Mouse (Mus musculus) testis, adult 2 months (tissue): ENCODE measurements around the gene Rexo4. TPM values are rescaled to one million over a fixed set of nuclear protein-coding genes. Genes with fewer than 3 reads are reported as not detected.

Experiments
- H3K27ac ChIP-seq: fragments of 200-500 bp; 2 replicates; pipeline ENCODE4 v1.5.1; 2012; ENCODE audit warnings: low read depth, low read length; ENCODE audit not compliant: control insufficient read depth, insufficient read depth
- H3K27me3 ChIP-seq: fragments of 200-500 bp; 2 replicates; pipeline ENCODE4 v1.6.1; 2012; ENCODE audit warnings: mild to moderate bottlenecking, low read length, moderate library complexity; ENCODE audit not compliant: control insufficient read depth, insufficient read depth
- H3K36me3 ChIP-seq: fragments of 200-500 bp; 2 replicates; pipeline ENCODE4 v1.6.1; 2012; ENCODE audit warnings: mild to moderate bottlenecking, low read length; ENCODE audit not compliant: control insufficient read depth, insufficient read depth
- H3K4me1 ChIP-seq: fragments of 200-500 bp; 2 replicates; pipeline ENCODE4 v1.6.1; 2012; ENCODE audit warnings: low read length; ENCODE audit not compliant: control insufficient read depth, insufficient read depth
- H3K4me3 ChIP-seq: fragments of 200-500 bp; 2 replicates; pipeline ENCODE4 v1.5.1; 2012; ENCODE audit warnings: low read depth, mild to moderate bottlenecking, low read length, moderate library complexity, mixed read lengths; ENCODE audit not compliant: control insufficient read depth
- CTCF ChIP-seq: fragments of 200-500 bp; IDR thresholded peaks from 2 replicates; pipeline ENCODE4 v1.5.1; 2012; ENCODE audit warnings: low read depth, mild to moderate bottlenecking, inconsistent platforms, low read length, moderate library complexity; ENCODE audit not compliant: control insufficient read depth, insufficient read depth, insufficient replicate concordance
- POLR2A ChIP-seq: fragments of 200-500 bp; IDR thresholded peaks from 2 replicates; pipeline ENCODE4 v1.6.1; 2012; ENCODE audit warnings: low read depth, mild to moderate bottlenecking, inconsistent platforms, low read length, moderate library complexity; ENCODE audit not compliant: control insufficient read depth
- polyA plus RNA-seq: library from polyadenylated mRNA; depleted of rRNA; stranded (reverse); fragments of >200 nt; gene quantifications from 2 replicates; pipeline ENCODE4 v1.2.3, GENCODE M21; 2012

Gene Rexo4
- polyA plus RNA-seq, 1 experiment = 11.8 TPM

- Histone ChIP-seq H3K36me3 (no peaks in the 10 kb centered on the region; the same call in none of the 2 replicates), H3K4me1 (peaks cover 14% of the 10 kb centered on the region)
- TF ChIP-seq CTCF (no peak), POLR2A (peak; percentile 85)
Observed at GRCm38 (mm10) chr2:26915927-26916728, 48.1 kb downstream of the Rexo4 start, which contains the start of the genes Surf2 and Surf1. Surf2 (plus strand) TSS chr2:26916367. Surf1 (minus strand) TSS chr2:26916530.

GRCm38 (mm10) chr2:26914148-26914941 is 49.8 kb downstream of the Rexo4 start:
- TF ChIP-seq CTCF (no peak), POLR2A (no peak)
- H3K4me3 ChIP-seq = no peak overlapping the region
- H3K27ac ChIP-seq = no peak overlapping the region
- H3K36me3 ChIP-seq = no peaks in the 10 kb centered on the region
- no peaks in the 10 kb centered on the region for H3K27me3 ChIP-seq
- peaks cover 15% of the 10 kb centered on the region for H3K4me1 ChIP-seq

More at GRCm38 (mm10) chr2:26915927-26916728, 48.1 kb downstream of the Rexo4 start, which contains the start of the genes Surf2 and Surf1:
- Histone ChIP-seq H3K27ac (peak within 1 kb of the TSS; percentile 71), H3K4me3 (peak within 1 kb of the TSS; percentile 95), H3K27me3 (no peaks in the 10 kb centered on the region)

- TF ChIP-seq CTCF = no peak
- TF ChIP-seq POLR2A = no peak
- no peaks in the 10 kb centered on the region for H3K27me3 ChIP-seq
- H3K27ac ChIP-seq = no peak overlapping the region
- no peak overlapping the region for H3K4me3 ChIP-seq
- no peaks in the 10 kb centered on the region for H3K36me3 ChIP-seq
- peaks cover 15% of the 10 kb centered on the region for H3K4me1 ChIP-seq
Observed at GRCm38 (mm10) chr2:26913416-26914147, 50.6 kb downstream of the Rexo4 start.

DNA sequence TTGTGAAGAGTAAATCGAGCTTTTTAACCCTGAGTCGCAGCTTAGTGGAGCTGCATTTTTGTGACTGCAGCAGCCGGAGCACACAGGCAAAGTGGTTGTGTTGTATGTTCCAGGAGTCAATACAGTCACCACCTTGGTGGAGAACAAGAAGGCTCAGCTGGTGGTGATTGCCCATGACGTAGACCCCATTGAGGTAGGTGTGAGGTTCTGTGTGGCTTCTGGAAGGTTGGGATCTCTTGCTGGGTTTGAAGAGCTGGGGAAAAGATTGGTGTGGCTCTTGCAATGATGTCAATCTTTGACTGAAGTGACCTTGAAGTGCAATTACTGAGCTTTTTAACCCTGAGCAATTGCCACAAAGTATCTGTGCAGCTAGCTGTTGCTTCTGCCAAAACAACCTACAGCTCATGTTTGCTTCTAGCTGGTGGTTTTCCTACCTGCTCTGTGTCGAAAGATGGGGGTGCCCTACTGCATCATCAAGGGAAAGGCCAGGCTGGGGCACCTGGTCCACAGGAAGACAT is 51.9 kb downstream of the Rexo4 start:
- no peak for TF ChIP-seq POLR2A
- Histone ChIP-seq H3K27ac (no peak overlapping the region), H3K4me3 (no peak overlapping the region), H3K27me3 (no peaks in the 10 kb centered on the region), H3K4me1 (peaks cover 15% of the 10 kb centered on the region), H3K36me3 (no peaks in the 10 kb centered on the region)

DNA sequence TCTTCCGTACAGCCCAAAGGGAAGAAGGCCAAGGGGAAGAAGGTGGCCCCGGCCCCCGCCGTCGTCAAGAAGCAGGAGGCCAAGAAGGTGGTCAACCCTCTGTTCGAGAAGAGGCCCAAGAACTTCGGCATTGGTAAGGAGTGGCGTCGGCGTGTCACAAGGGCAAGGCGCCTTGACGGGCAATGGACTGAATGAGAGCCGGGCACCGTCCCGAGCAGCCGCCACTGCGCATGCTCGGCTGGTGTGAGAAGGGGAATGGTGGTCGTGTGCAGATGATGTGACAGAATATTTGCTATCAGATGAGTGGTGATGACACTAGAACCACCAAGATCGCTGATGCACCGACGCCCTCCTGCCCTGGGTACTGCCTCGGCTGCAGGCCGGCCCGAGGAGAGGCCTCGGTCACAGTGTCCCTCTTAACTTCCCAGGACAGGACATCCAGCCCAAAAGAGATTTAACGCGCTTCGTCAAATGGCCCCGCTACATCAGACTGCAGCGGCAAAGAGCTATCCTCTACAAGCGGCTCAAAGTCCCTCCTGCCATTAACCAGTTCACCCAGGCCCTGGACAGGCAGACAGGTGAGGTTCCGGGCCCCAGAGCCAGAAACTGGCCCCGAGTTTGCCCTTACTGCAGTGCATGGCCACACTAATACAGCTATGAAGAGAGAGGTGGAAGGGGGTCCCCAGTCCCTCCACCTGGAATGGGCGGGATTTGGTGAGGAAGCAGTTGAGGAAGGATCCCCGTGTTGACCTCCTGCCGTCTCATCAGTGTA is 53.0 kb downstream of the Rexo4 start:
- H3K36me3 ChIP-seq = no peaks in the 10 kb centered on the region
- TF ChIP-seq POLR2A = no peak
- TF ChIP-seq CTCF = no peak
- no peaks in the 10 kb centered on the region for H3K27me3 ChIP-seq
- peak overlapping the region; percentile 87 for H3K27ac ChIP-seq
- peaks cover 9% of the 10 kb centered on the region for H3K4me1 ChIP-seq
- peak overlapping the region; percentile 91 for H3K4me3 ChIP-seq

DNA sequence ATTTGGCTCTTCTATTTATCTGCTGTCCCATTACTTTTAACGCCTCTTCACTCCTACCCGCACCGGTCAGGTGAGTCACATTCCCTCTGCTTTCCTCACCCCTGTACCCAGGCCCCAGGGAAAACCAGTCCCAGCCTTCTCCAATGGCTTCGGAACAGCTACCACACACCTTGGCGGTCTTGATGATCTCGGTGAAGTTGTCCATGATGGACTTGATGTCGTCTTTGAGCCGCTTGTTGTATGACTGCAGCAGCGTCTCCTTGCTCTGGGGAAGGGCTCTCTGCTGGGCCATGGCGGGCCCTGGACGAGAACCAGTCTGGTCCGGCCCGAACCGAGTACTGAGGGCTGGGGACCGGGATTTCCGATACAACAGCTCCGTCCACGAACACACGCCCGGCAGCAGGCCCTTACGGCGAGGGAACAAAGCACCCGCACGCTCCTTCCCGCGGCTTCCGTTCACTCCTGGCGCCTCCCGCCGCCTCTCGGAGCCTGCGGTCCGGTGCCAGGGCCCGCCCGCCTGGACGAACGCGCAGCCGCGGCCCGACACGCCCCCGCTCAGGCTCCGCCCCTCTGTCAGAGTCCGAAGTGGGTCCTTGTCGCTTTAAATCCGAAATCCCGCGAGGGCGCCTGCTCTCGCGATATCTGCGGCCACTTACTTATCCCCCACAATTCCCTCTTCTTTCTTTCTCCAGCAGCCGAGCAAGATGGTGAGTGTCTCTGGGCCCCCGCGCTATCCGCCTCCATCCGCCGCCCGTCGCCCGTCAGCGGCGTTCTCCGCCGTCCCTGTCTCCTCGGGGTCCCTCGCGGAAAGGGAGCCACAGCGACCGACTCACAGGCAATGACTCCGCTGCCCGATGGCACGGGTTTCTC is 53.8 kb downstream of the Rexo4 start, which contains the start of the genes Med22 and Rpl7a:
TSS of gene Med22 (minus strand) at position 554 of the 870 bp plus-strand sequence.
TSS of gene Rpl7a (plus strand) at position 641 of the 870 bp plus-strand sequence.
- peak within 1 kb of the TSS; percentile 87 for H3K27ac ChIP-seq
- H3K4me1 ChIP-seq = peaks cover 7% of the 10 kb centered on the region
- no peaks in the 10 kb centered on the region for H3K36me3 ChIP-seq
- TF ChIP-seq CTCF = no peak
- peak; percentile 85 for TF ChIP-seq POLR2A
- peak within 1 kb of the TSS; percentile 91 for H3K4me3 ChIP-seq
- H3K27me3 ChIP-seq = no peaks in the 10 kb centered on the region
